Mouse (Mus musculus) forebrain, embryonic 15.5 days (tissue): Measurements from ENCODE around the gene Atxn7l2. TPM values are rescaled to one million over a fixed set of nuclear protein-coding genes. Genes with fewer than 3 reads are reported as not detected.
"Not testable (repeated sequence)": the region's sequence is repeated elsewhere in the genome, so short reads cannot be mapped to it uniquely, and the experiment has no call there.

ENCODE experiments used
- ATAC-seq: fragments of 200-750 bp; cut with Nextera tagmentation; replicated peaks from 2 replicates; pipeline ENCODE4 v1.8.0; 2017; ENCODE audit warnings: mild to moderate bottlenecking, moderate TSS enrichment, moderate library complexity
- H3K27ac ChIP-seq: fragments of 300-500 bp; sonication (generic); replicated peaks from 2 replicates; pipeline ENCODE4 v1.5.1; 2015; ENCODE audit warnings: mild to moderate bottlenecking, inconsistent platforms
- H3K27me3 ChIP-seq: fragments of 300-500 bp; sonication (generic); 2 replicates; pipeline ENCODE4 v1.6.1; 2015; ENCODE audit warnings: inconsistent platforms
- H3K36me3 ChIP-seq: fragments of 300-500 bp; sonication (generic); 2 replicates; pipeline ENCODE4 v1.6.1; 2015; ENCODE audit warnings: mild to moderate bottlenecking, inconsistent platforms
- H3K4me1 ChIP-seq: fragments of 300-500 bp; sonication (generic); 2 replicates; pipeline ENCODE4 v1.6.1; 2015; ENCODE audit warnings: inconsistent platforms
- H3K4me2 ChIP-seq: fragments of 300-500 bp; sonication (generic); replicated peaks from 2 replicates; pipeline ENCODE4 v1.6.1; 2015; ENCODE audit warnings: mild to moderate bottlenecking, inconsistent platforms
- H3K4me3 ChIP-seq: fragments of 300-500 bp; sonication (generic); 2 replicates; pipeline ENCODE4 v1.5.1; 2015; ENCODE audit warnings: mild to moderate bottlenecking, inconsistent platforms
- H3K9ac ChIP-seq: fragments of 300-500 bp; sonication (generic); replicated peaks from 2 replicates; pipeline ENCODE4 v1.6.1; 2015; ENCODE audit warnings: mild to moderate bottlenecking, inconsistent platforms
- H3K9me3 ChIP-seq: fragments of 300-500 bp; sonication (generic); 2 replicates; pipeline ENCODE4 v1.6.1; 2016; ENCODE audit warnings: inconsistent platforms
- WGBS: fragments of 180-500 bp; shearing (Covaris S2); methylation state at CpG from one replicate; pipeline ENCODE4 v1.1.7; 2015; ENCODE audit warnings: mixed read lengths; 5-methylcytosine and 5-hydroxymethylcytosine counted together
- polyA plus RNA-seq: library from polyadenylated mRNA; unstranded; fragments of >200 nt; fragmentation: Nextera tagmentation; extraction: Ambion mirVana; gene quantifications from 2 replicates; pipeline ENCODE4 v1.2.1, GENCODE M21; 2015

Atxn7l2 gene
- 32.5 and 33.6 TPM in 2 replicates for polyA plus RNA-seq

GRCm38 (mm10) chr3:108210771-108211139 is at the start of gene Atxn7l2:
TSS of gene Atxn7l2 (minus strand) at chr3:108210934.
- Histone ChIP-seq H3K4me2 (peak within 1 kb of the TSS; percentile 95), H3K9ac (peak within 1 kb of the TSS; percentile 89), H3K9me3 (no peaks in the 10 kb centered on the region), H3K4me3 (peak within 1 kb of the TSS; percentile 72), H3K36me3 (peaks cover 10% of the 10 kb centered on the region), H3K27ac (peak within 1 kb of the TSS; percentile 98), H3K4me1 (peaks cover 41% of the 10 kb centered on the region), H3K27me3 (no peaks in the 10 kb centered on the region)
- ATAC-seq: peak; percentile 85
- WGBS: under 1% methylated on average over 14 of the region's 14 CpGs

- Histone ChIP-seq H3K27me3 (no peaks in the 10 kb centered on the region), H3K36me3 (peaks cover 18% of the 10 kb centered on the region), H3K4me3 (no peak overlapping the region), H3K4me1 (peaks cover 25% of the 10 kb centered on the region), H3K4me2 (no peak overlapping the region), H3K9me3 (no peaks in the 10 kb centered on the region), H3K27ac (no peak overlapping the region), H3K9ac (no peak overlapping the region)
- WGBS: 78% methylated on average over 3 of the region's 3 CpGs
- ATAC-seq: no peak
Observed at GRCm38 (mm10) chr3:108259319-108259718, 48.6 kb upstream of the Atxn7l2 start.

GRCm38 (mm10) chr3:108257831-108258500 is 47.2 kb upstream of the Atxn7l2 start:
- H3K4me3 ChIP-seq: peak overlapping the region; percentile 85

GRCm38 (mm10) chr3:108256719-108257637 is 46.2 kb upstream of the Atxn7l2 start, which contains the start of gene Psma5:
TSS of gene Psma5 (plus strand) at chr3:108256926.
- H3K4me1 ChIP-seq: peaks cover 25% of the 10 kb centered on the region
- H3K4me3 ChIP-seq: peak within 1 kb of the TSS; percentile 85
- H3K9ac ChIP-seq: peak within 1 kb of the TSS; percentile 83
- ATAC-seq: peak; percentile 100
- H3K27ac ChIP-seq: peak within 1 kb of the TSS; percentile 33; the same call in 1 of the 2 replicates
- peak within 1 kb of the TSS; percentile 81 for H3K4me2 ChIP-seq
- no peaks in the 10 kb centered on the region for H3K27me3 ChIP-seq
- H3K36me3 ChIP-seq: peaks cover 3% of the 10 kb centered on the region
- WGBS: under 1% methylated on average over 79 of the region's 79 CpGs
- H3K9me3 ChIP-seq: no peaks in the 10 kb centered on the region

More at GRCm38 (mm10) chr3:108257831-108258500, 47.2 kb upstream of the Atxn7l2 start:
- H3K4me1 ChIP-seq: peaks cover 25% of the 10 kb centered on the region
- ATAC-seq: no peak
- H3K9me3 ChIP-seq: no peaks in the 10 kb centered on the region
- H3K4me2 ChIP-seq: peak overlapping the region; percentile 81
- H3K9ac ChIP-seq: peak overlapping the region; percentile 83
- peaks cover 10% of the 10 kb centered on the region for H3K36me3 ChIP-seq
- 80% methylated on average over 3 of the region's 3 CpGs for WGBS
- no peaks in the 10 kb centered on the region for H3K27me3 ChIP-seq
- H3K27ac ChIP-seq: no peak overlapping the region

- no peaks in the 10 kb centered on the region for H3K36me3 ChIP-seq
- H3K9ac ChIP-seq: no peak overlapping the region
- H3K27me3 ChIP-seq: no peaks in the 10 kb centered on the region
- no peak for ATAC-seq
- no peaks in the 10 kb centered on the region for H3K9me3 ChIP-seq
- no peak overlapping the region for H3K4me2 ChIP-seq
- no peak overlapping the region for H3K27ac ChIP-seq
- no peaks in the 10 kb centered on the region for H3K4me1 ChIP-seq
- WGBS: 91% methylated on average over 2 of the region's 2 CpGs
- no peak overlapping the region for H3K4me3 ChIP-seq
Observed at GRCm38 (mm10) chr3:108246857-108247256, 36.1 kb upstream of the Atxn7l2 start.

- no peak for ATAC-seq
- Histone ChIP-seq H3K4me2 (no peak overlapping the region), H3K27me3 (no peaks in the 10 kb centered on the region), H3K9me3 (no peaks in the 10 kb centered on the region), H3K9ac (no peak overlapping the region), H3K4me1 (no peaks in the 10 kb centered on the region), H3K36me3 (no peaks in the 10 kb centered on the region), H3K4me3 (no peak overlapping the region), H3K27ac (no peak overlapping the region)
- 92% methylated on average over 3 of the region's 3 CpGs for WGBS
Observed at GRCm38 (mm10) chr3:108241243-108241839, 30.6 kb upstream of the Atxn7l2 start.

GRCm38 (mm10) chr3:108237474-108238102 is 26.9 kb upstream of the Atxn7l2 start:
- WGBS: 83% methylated on average over 4 of the region's 4 CpGs
- not testable (repeated sequence) for ATAC-seq

GRCm38 (mm10) chr3:108231646-108232045 is 20.9 kb upstream of the Atxn7l2 start:
- no peaks in the 10 kb centered on the region for H3K36me3 ChIP-seq
- no peak overlapping the region for H3K27ac ChIP-seq
- 93% methylated on average over 4 of the region's 4 CpGs for WGBS
- H3K4me3 ChIP-seq: no peak overlapping the region
- no peaks in the 10 kb centered on the region for H3K9me3 ChIP-seq
- H3K4me1 ChIP-seq: peaks cover 7% of the 10 kb centered on the region
- no peak overlapping the region for H3K4me2 ChIP-seq
- no peak for ATAC-seq
- H3K27me3 ChIP-seq: peaks cover 10% of the 10 kb centered on the region
- no peak overlapping the region for H3K9ac ChIP-seq

More at GRCm38 (mm10) chr3:108237474-108238102, 26.9 kb upstream of the Atxn7l2 start:
- not testable (repeated sequence) for H3K36me3 ChIP-seq, H3K4me3 ChIP-seq, H3K27ac ChIP-seq, H3K4me2 ChIP-seq, H3K9me3 ChIP-seq, H3K4me1 ChIP-seq, H3K9ac ChIP-seq, H3K27me3 ChIP-seq

GRCm38 (mm10) chr3:108227521-108227920 is 16.8 kb upstream of the Atxn7l2 start:
- H3K4me3 ChIP-seq: no peak overlapping the region
- H3K4me2 ChIP-seq: no peak overlapping the region
- ATAC-seq: no peak
- H3K4me1 ChIP-seq: peaks cover 19% of the 10 kb centered on the region
- H3K9ac ChIP-seq: no peak overlapping the region
- no peaks in the 10 kb centered on the region for H3K36me3 ChIP-seq
- H3K27ac ChIP-seq: no peak overlapping the region
- peaks cover 36% of the 10 kb centered on the region for H3K27me3 ChIP-seq
- no peaks in the 10 kb centered on the region for H3K9me3 ChIP-seq
- WGBS: 69% methylated on average over 2 of the region's 2 CpGs

- H3K36me3 ChIP-seq: no peaks in the 10 kb centered on the region
- peak within 1 kb of the TSS; percentile 35 for H3K9ac ChIP-seq
- H3K4me2 ChIP-seq: peak within 1 kb of the TSS; percentile 75
- no peaks in the 10 kb centered on the region for H3K9me3 ChIP-seq
- H3K27ac ChIP-seq: no peak within 1 kb of the TSS
- H3K4me3 ChIP-seq: peak within 1 kb of the TSS; percentile 44
- ATAC-seq: peak; percentile 58
- peaks cover 36% of the 10 kb centered on the region for H3K27me3 ChIP-seq
- 1% methylated on average over 44 of the region's 44 CpGs for WGBS
- peaks cover 19% of the 10 kb centered on the region for H3K4me1 ChIP-seq
Observed at GRCm38 (mm10) chr3:108226558-108227350, 16.0 kb upstream of the Atxn7l2 start, which contains the start of gene Sypl2. TSS of gene Sypl2 (minus strand) at chr3:108226648.
